Mouse (Mus musculus) lung, postnatal 0 days (tissue): Measurements from ENCODE around the gene Zdhhc21.

ENCODE experiments used
- CTCF ChIP-seq: IDR thresholded peaks from 2 replicates; pipeline ENCODE4 v1.5.1; 2016; ENCODE audit warnings: antibody characterized with exemption, mild to moderate bottlenecking
- EP300 ChIP-seq: IDR thresholded peaks from 2 replicates; pipeline ENCODE4 v1.6.1; 2016; ENCODE audit warnings: antibody characterized with exemption, mild to moderate bottlenecking, control low read depth

DNA sequence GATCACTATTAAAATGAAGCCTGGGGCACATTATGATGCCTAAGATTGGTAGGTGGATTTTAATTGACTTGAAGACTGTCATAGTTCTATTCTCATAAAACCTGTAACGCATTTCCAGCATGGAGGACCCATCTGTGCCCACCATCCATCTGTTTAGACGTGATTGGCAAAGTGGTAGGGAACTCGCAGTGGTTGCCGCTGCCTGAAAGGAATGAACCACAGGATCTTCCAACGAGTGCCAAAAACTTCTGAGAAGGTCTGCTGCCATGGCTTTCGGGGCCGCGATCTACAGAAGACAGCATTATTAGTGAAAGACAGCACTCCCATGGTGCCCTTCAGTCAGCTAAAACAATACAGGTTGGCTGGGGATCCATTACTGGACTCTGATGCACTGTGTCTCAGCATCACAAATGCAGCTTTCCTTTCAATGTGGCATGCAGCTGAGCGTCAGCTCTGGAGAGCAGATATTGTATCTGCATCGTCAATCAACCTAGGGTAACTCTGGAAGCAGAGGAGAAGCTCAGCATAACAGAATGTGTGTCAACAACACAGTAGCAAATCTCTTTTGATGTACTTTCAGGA is 53.5 kb downstream of the Zdhhc21 start:
- no peak for TF ChIP-seq EP300
- TF ChIP-seq CTCF = no peak
